Mouse (Mus musculus) brain, embryonic 14.5 days (tissue): ENCODE measurements around the gene Prelid1.

Experiments used
- CTCF ChIP-seq: fragments of 200-500 bp; IDR thresholded peaks from 2 replicates; pipeline ENCODE4 v1.5.1; 2012; ENCODE audit warnings: inconsistent platforms, mild to moderate bottlenecking, moderate library complexity, borderline replicate concordance; ENCODE audit not compliant: insufficient read depth, insufficient read length; ENCODE audit errors: extremely low read depth
- POLR2A ChIP-seq: fragments of 200-500 bp; IDR thresholded peaks from 2 replicates; pipeline ENCODE4 v1.6.1; 2012; ENCODE audit warnings: mild to moderate bottlenecking, inconsistent platforms, borderline replicate concordance; ENCODE audit not compliant: poor library complexity, insufficient read depth, insufficient read length, severe bottlenecking; ENCODE audit errors: extremely low read depth

GRCm38 (mm10) chr13:55338131-55339054 is 18.1 kb downstream of the Prelid1 start:
- TF ChIP-seq CTCF: no peak
- no peak for TF ChIP-seq POLR2A
